Mouse (Mus musculus) embryonic facial prominence, embryonic 11.5 days (tissue): ENCODE results near the gene Foxq1. TPM values are rescaled to one million over a fixed set of nuclear protein-coding genes. Genes with fewer than 3 reads are reported as not detected.

ENCODE experiments used
- ATAC-seq: fragments of 200-750 bp; cut with Nextera tagmentation; replicated peaks from 2 replicates; pipeline ENCODE4 v1.8.0; 2017; ENCODE audit warnings: low read depth; ENCODE audit not compliant: insufficient number of reproducible peaks, low FRiP score, low TSS enrichment
- DNase-seq: peaks from one replicate; pipeline ENCODE4 v3.0.0-alpha.2; 2015; ENCODE audit warnings: low spot score
- H3K27ac ChIP-seq: fragments of 300-500 bp; sonication (generic); replicated peaks from 2 replicates; pipeline ENCODE4 v1.5.1; 2014; ENCODE audit warnings: mild to moderate bottlenecking, low read depth, low read length, control low read depth
- H3K27me3 ChIP-seq: fragments of 300-500 bp; sonication (generic); 2 replicates; pipeline ENCODE4 v1.6.1; 2014; ENCODE audit warnings: mild to moderate bottlenecking, low read length, moderate library complexity, mixed read lengths; ENCODE audit not compliant: control insufficient read depth, insufficient read depth
- H3K36me3 ChIP-seq: fragments of 300-500 bp; sonication (generic); replicated peaks from 2 replicates; pipeline ENCODE4 v1.6.1; 2014; ENCODE audit warnings: low read depth, mild to moderate bottlenecking, low read length, moderate library complexity, mixed read lengths; ENCODE audit not compliant: control insufficient read depth, insufficient read depth
- H3K4me1 ChIP-seq: fragments of 300-500 bp; sonication (generic); 2 replicates; pipeline ENCODE4 v1.6.1; 2014; ENCODE audit warnings: low read length, mixed read lengths; ENCODE audit not compliant: control insufficient read depth, insufficient read depth
- H3K4me2 ChIP-seq: fragments of 300-500 bp; sonication (generic); 2 replicates; pipeline ENCODE4 v1.6.1; 2014; ENCODE audit warnings: low read depth, mild to moderate bottlenecking, control low read depth, low read length, moderate library complexity
- H3K4me3 ChIP-seq: fragments of 300-500 bp; sonication (generic); 2 replicates; pipeline ENCODE4 v1.5.1; 2014; ENCODE audit warnings: low read depth, low read length, control low read depth
- H3K9ac ChIP-seq: fragments of 300-500 bp; sonication (generic); replicated peaks from 2 replicates; pipeline ENCODE4 v1.6.1; 2014; ENCODE audit warnings: mild to moderate bottlenecking, control low read depth, low read length
- H3K9me3 ChIP-seq: fragments of 300-500 bp; sonication (generic); replicated peaks from 2 replicates; pipeline ENCODE4 v1.6.1; 2016; ENCODE audit warnings: mild to moderate bottlenecking, low read length, inconsistent platforms, mixed read lengths; ENCODE audit not compliant: control insufficient read depth
- WGBS: fragments of 180-500 bp; shearing (Covaris S2); extraction: QIAGEN DNeasy Blood & Tissue Kit; methylation state at CpG from one replicate; pipeline ENCODE4 v1.1.7; 2014; 5-methylcytosine and 5-hydroxymethylcytosine counted together
- polyA plus RNA-seq: library from polyadenylated mRNA; unstranded; fragments of >200 nt; fragmentation: Nextera tagmentation; extraction: Ambion mirVana; gene quantifications from 2 replicates; pipeline ENCODE4 v1.2.1, GENCODE M21; 2014

Gene Foxq1
- 0.82 and 0.93 TPM in 2 replicates for polyA plus RNA-seq

GRCm38 (mm10) chr13:31555834-31556233 lies at the start of gene Foxq1:
TSS of gene Foxq1 (plus strand) at chr13:31556134.
- 68% methylated on average over 4 of the region's 4 CpGs for WGBS

GRCm38 (mm10) chr13:31506494-31507167 lies 49.3 kb upstream of the Foxq1 start:
- Histone ChIP-seq H3K36me3 (no peaks in the 10 kb centered on the region), H3K9me3 (no peaks in the 10 kb centered on the region), H3K4me1 (no peaks in the 10 kb centered on the region), H3K4me2 (no peak overlapping the region), H3K4me3 (no peak overlapping the region), H3K27ac (no peak overlapping the region), H3K27me3 (no peaks in the 10 kb centered on the region), H3K9ac (no peak overlapping the region)
- 80% methylated on average over 8 of the region's 8 CpGs for WGBS
- no peak for ATAC-seq
- no peak for DNase-seq

More at GRCm38 (mm10) chr13:31555834-31556233, at the start of gene Foxq1:
- DNase-seq (no peak), ATAC-seq (no peak)
- H3K4me3 ChIP-seq = no peak within 1 kb of the TSS
- H3K27me3 ChIP-seq = peaks cover 46% of the 10 kb centered on the region
- H3K27ac ChIP-seq = no peak within 1 kb of the TSS
- H3K4me2 ChIP-seq = no peak within 1 kb of the TSS
- H3K9me3 ChIP-seq = no peaks in the 10 kb centered on the region
- H3K4me1 ChIP-seq = no peaks in the 10 kb centered on the region
- no peaks in the 10 kb centered on the region for H3K36me3 ChIP-seq
- H3K9ac ChIP-seq = no peak within 1 kb of the TSS

- 94% methylated on average over 7 of the region's 7 CpGs for WGBS
- Histone ChIP-seq H3K4me3 (no peak overlapping the region), H3K36me3 (no peaks in the 10 kb centered on the region), H3K4me2 (no peak overlapping the region), H3K27me3 (no peaks in the 10 kb centered on the region), H3K9ac (no peak overlapping the region), H3K4me1 (no peaks in the 10 kb centered on the region), H3K27ac (no peak overlapping the region), H3K9me3 (no peaks in the 10 kb centered on the region)
- no peak for DNase-seq
- no peak for ATAC-seq
Measured at GRCm38 (mm10) chr13:31515261-31515660, 40.7 kb upstream of the Foxq1 start.

- no peak overlapping the region for H3K27ac ChIP-seq
- H3K4me2 ChIP-seq = no peak overlapping the region
- WGBS = 80% methylated on average over 10 of the region's 10 CpGs
- H3K27me3 ChIP-seq = no peaks in the 10 kb centered on the region
- H3K36me3 ChIP-seq = no peaks in the 10 kb centered on the region
- no peak for ATAC-seq
- H3K4me3 ChIP-seq = no peak overlapping the region
- DNase-seq = no peak
- H3K9me3 ChIP-seq = no peaks in the 10 kb centered on the region
- H3K4me1 ChIP-seq = no peaks in the 10 kb centered on the region
- H3K9ac ChIP-seq = no peak overlapping the region
Measured at GRCm38 (mm10) chr13:31518411-31518886, 37.5 kb upstream of the Foxq1 start.

GRCm38 (mm10) chr13:31518971-31519370 lies 37.0 kb upstream of the Foxq1 start:
- DNase-seq (no peak), ATAC-seq (no peak)
- no peaks in the 10 kb centered on the region for H3K36me3 ChIP-seq
- WGBS = 92% methylated on average over 9 of the region's 9 CpGs
- H3K4me3 ChIP-seq = no peak overlapping the region
- no peaks in the 10 kb centered on the region for H3K9me3 ChIP-seq
- no peak overlapping the region for H3K27ac ChIP-seq
- no peak overlapping the region for H3K4me2 ChIP-seq
- H3K9ac ChIP-seq = no peak overlapping the region
- no peaks in the 10 kb centered on the region for H3K4me1 ChIP-seq
- no peaks in the 10 kb centered on the region for H3K27me3 ChIP-seq

GRCm38 (mm10) chr13:31524976-31525375 lies 31.0 kb upstream of the Foxq1 start:
- Histone ChIP-seq H3K36me3 (no peaks in the 10 kb centered on the region), H3K9ac (no peak overlapping the region), H3K27me3 (no peaks in the 10 kb centered on the region), H3K4me1 (no peaks in the 10 kb centered on the region), H3K27ac (no peak overlapping the region), H3K9me3 (no peaks in the 10 kb centered on the region), H3K4me3 (no peak overlapping the region), H3K4me2 (no peak overlapping the region)
- ATAC-seq (no peak), DNase-seq (no peak)
- WGBS = 87% methylated on average over 4 of the region's 4 CpGs

GRCm38 (mm10) chr13:31531186-31531585 lies 24.7 kb upstream of the Foxq1 start:
- Histone ChIP-seq H3K9me3 (no peaks in the 10 kb centered on the region), H3K9ac (no peak overlapping the region), H3K27ac (no peak overlapping the region), H3K4me2 (no peak overlapping the region), H3K4me1 (no peaks in the 10 kb centered on the region), H3K27me3 (no peaks in the 10 kb centered on the region), H3K36me3 (no peaks in the 10 kb centered on the region), H3K4me3 (no peak overlapping the region)
- DNase-seq (no peak), ATAC-seq (no peak)
- WGBS = 80% methylated on average over 5 of the region's 5 CpGs

- no peaks in the 10 kb centered on the region for H3K4me1 ChIP-seq
- H3K9me3 ChIP-seq = no peaks in the 10 kb centered on the region
- no peak overlapping the region for H3K4me2 ChIP-seq
- DNase-seq (no peak), ATAC-seq (no peak)
- H3K27me3 ChIP-seq = no peaks in the 10 kb centered on the region
- no peak overlapping the region for H3K27ac ChIP-seq
- H3K36me3 ChIP-seq = no peaks in the 10 kb centered on the region
- 60% methylated on average over 8 of the region's 8 CpGs for WGBS
- no peak overlapping the region for H3K9ac ChIP-seq
- H3K4me3 ChIP-seq = no peak overlapping the region
Measured at GRCm38 (mm10) chr13:31531651-31532061, 24.3 kb upstream of the Foxq1 start.
